Mouse (Mus musculus): Measurements from ENCODE around the gene Itgav.

DNA sequence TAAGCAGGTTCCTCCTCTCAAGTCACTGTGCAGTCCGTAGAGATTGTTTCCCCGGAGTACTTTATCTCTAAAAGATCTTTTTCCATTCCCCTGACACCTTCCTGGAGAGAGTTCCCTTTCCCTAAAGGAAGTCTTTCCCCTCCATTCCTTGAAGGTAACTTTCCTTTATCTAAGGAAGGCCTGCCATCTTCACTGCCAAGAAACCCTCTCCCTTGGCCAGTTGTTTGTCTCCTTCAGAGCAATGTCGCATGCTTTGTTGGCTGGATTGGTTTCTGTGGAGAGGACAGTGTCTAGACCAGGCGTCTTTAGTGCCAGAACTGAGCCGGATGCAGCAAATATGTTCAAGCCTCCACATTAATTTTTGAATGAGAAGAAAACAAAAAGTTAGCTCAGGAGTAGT, 11.1 kb downstream of the Itgav start:
- TF ChIP-seq MYC (IDR thresholded peaks at IDR 0.05; ENCODE audit: low read depth, low read length) (no peak), NELFE (IDR thresholded peaks at IDR 0.05; ENCODE audit: low read depth, low read length) (no peak), HCFC1 (IDR thresholded peaks at IDR 0.05; ENCODE audit: low read depth, low read length) (no peak), EP300 (IDR thresholded peaks at IDR 0.05; ENCODE audit: low read depth in 1 of 2, low read length in 2 of 2) (no peak), ZKSCAN1 (IDR thresholded peaks at IDR 0.05; ENCODE audit: low read depth, low read length) (no peak), MAFK (IDR thresholded peaks at IDR 0.05; ENCODE audit: borderline replicate concordance, low read depth, low read length) (no peak), SMC3 (IDR thresholded peaks at IDR 0.05; ENCODE audit: low read depth, low read length) (no peak), CTCF (IDR thresholded peaks at IDR 0.05 in 2 of 3, conservative IDR thresholded peaks at IDR 0.05 in 1 of 3; ENCODE audit: control insufficient read depth in 1 of 3, insufficient read depth in 1 of 3, low read depth in 2 of 3, low read length in 3 of 3, poor library complexity in 1 of 3, severe bottlenecking in 1 of 3) (no peak), TAL1 (IDR thresholded peaks at IDR 0.05; ENCODE audit: low read length) (no peak)
